Mouse (Mus musculus) left cerebral cortex, adult 11 months (tissue): ENCODE results near the gene Dnah14.

Experiments
- DNase-seq: peaks from one replicate; pipeline ENCODE4 v3.0.0; 2022; ENCODE audit warnings: low spot score

Gene Dnah14

GRCm38 (mm10) chr1:181853081-181853736 is 276.9 kb downstream of the Dnah14 start:
- no peak for DNase-seq

- no peak for DNase-seq
Measured at GRCm38 (mm10) chr1:181854829-181855228, 278.5 kb downstream of the Dnah14 start.

GRCm38 (mm10) chr1:181856329-181856728 is 280.0 kb downstream of the Dnah14 start:
- no peak for DNase-seq

- no peak for DNase-seq
Measured at GRCm38 (mm10) chr1:181860659-181861058, 284.3 kb downstream of the Dnah14 start.

- DNase-seq = no peak
Measured at GRCm38 (mm10) chr1:181861181-181861902, 285.0 kb downstream of the Dnah14 start.

GRCm38 (mm10) chr1:181862676-181863374 is 286.5 kb downstream of the Dnah14 start:
- DNase-seq = no peak

- DNase-seq = no peak
Measured at GRCm38 (mm10) chr1:181863431-181863830, 287.1 kb downstream of the Dnah14 start.
